Mouse (Mus musculus) forebrain, embryonic 14.5 days (tissue): ENCODE results near the gene Tbc1d5. TPM values are rescaled to one million over a fixed set of nuclear protein-coding genes. Genes with fewer than 3 reads are reported as not detected.
A peak's percentile ranks its signal among the peaks of the same experiment; 100 is the strongest.

Experiments
- ATAC-seq: fragments of 200-750 bp; cut with Nextera tagmentation; 2 replicates; pipeline ENCODE4 v1.8.0; 2017; ENCODE audit warnings: mild to moderate bottlenecking, moderate library complexity
- DNase-seq: peaks from one replicate; pipeline ENCODE4 v3.0.0-alpha.2; 2015; ENCODE audit warnings: low spot score
- H3K27ac ChIP-seq: fragments of 300-500 bp; sonication (generic); 2 replicates; pipeline ENCODE4 v1.5.1; 2014; ENCODE audit warnings: low read depth, mild to moderate bottlenecking, control low read depth, low read length, moderate library complexity
- H3K27me3 ChIP-seq: fragments of 300-500 bp; sonication (generic); replicated peaks from 2 replicates; pipeline ENCODE4 v1.6.1; 2014; ENCODE audit warnings: low read length, control low read depth, mixed read lengths; ENCODE audit not compliant: control insufficient read depth, insufficient read depth
- H3K36me3 ChIP-seq: fragments of 300-500 bp; sonication (generic); 2 replicates; pipeline ENCODE4 v1.6.1; 2014; ENCODE audit warnings: low read length, control low read depth; ENCODE audit not compliant: control insufficient read depth, insufficient read depth
- H3K4me1 ChIP-seq: fragments of 300-500 bp; sonication (generic); 2 replicates; pipeline ENCODE4 v1.6.1; 2014; ENCODE audit warnings: antibody characterized with exemption, low read length, control low read depth; ENCODE audit not compliant: control insufficient read depth, insufficient read depth
- H3K4me2 ChIP-seq: fragments of 300-500 bp; sonication (generic); 2 replicates; pipeline ENCODE4 v1.6.1; 2014; ENCODE audit warnings: mild to moderate bottlenecking, control low read depth, low read length
- H3K4me3 ChIP-seq: fragments of 300-500 bp; sonication (generic); 2 replicates; pipeline ENCODE4 v1.5.1; 2014; ENCODE audit warnings: low read depth, low read length, control low read depth
- H3K9ac ChIP-seq: fragments of 300-500 bp; sonication (generic); 2 replicates; pipeline ENCODE4 v1.6.1; 2014; ENCODE audit warnings: mild to moderate bottlenecking, low read length, control low read depth, moderate library complexity
- H3K9me3 ChIP-seq: fragments of 300-500 bp; sonication (generic); replicated peaks from 2 replicates; pipeline ENCODE4 v1.6.1; 2016; ENCODE audit warnings: low read length, control low read depth, mixed read lengths; ENCODE audit not compliant: control insufficient read depth
- WGBS: fragments of 180-500 bp; shearing (Covaris S2); extraction: QIAGEN DNeasy Blood & Tissue Kit; methylation state at CpG from one replicate; pipeline ENCODE4 v1.1.7; 2014; 5-methylcytosine and 5-hydroxymethylcytosine counted together
- polyA plus RNA-seq: library from polyadenylated mRNA; unstranded; fragments of >200 nt; fragmentation: Nextera tagmentation; extraction: Ambion mirVana; gene quantifications from 2 replicates; pipeline ENCODE4 v1.2.1, GENCODE M21; 2014

Tbc1d5 gene
- polyA plus RNA-seq, 1 experiment from 2014 or later = 4.3 TPM

GRCm38 (mm10) chr17:51159261-51159660, 19.9 kb downstream of the Tbc1d5 start:
- no peak for ATAC-seq
- Histone ChIP-seq H3K4me1 (no peaks in the 10 kb centered on the region), H3K9ac (no peak overlapping the region), H3K9me3 (no peaks in the 10 kb centered on the region), H3K36me3 (no peaks in the 10 kb centered on the region), H3K4me3 (no peak overlapping the region), H3K27me3 (no peaks in the 10 kb centered on the region), H3K27ac (no peak overlapping the region), H3K4me2 (no peak overlapping the region)
- no peak for DNase-seq
- 92% methylated on average over 5 of the region's 5 CpGs for WGBS

- DNase-seq = peak; percentile 4
- H3K27me3 ChIP-seq = no peaks in the 10 kb centered on the region
- no peaks in the 10 kb centered on the region for H3K4me1 ChIP-seq
- H3K9me3 ChIP-seq = no peaks in the 10 kb centered on the region
- H3K36me3 ChIP-seq = no peaks in the 10 kb centered on the region
- WGBS = 14% methylated on average over 3 of the region's 3 CpGs
- H3K9ac ChIP-seq = no peak overlapping the region
- no peak overlapping the region for H3K4me2 ChIP-seq
- ATAC-seq = no peak
- H3K27ac ChIP-seq = no peak overlapping the region
- no peak overlapping the region for H3K4me3 ChIP-seq
Measured at GRCm38 (mm10) chr17:51150999-51151398, 28.2 kb downstream of the Tbc1d5 start.

- H3K27me3 ChIP-seq = no peaks in the 10 kb centered on the region
- H3K4me1 ChIP-seq = no peaks in the 10 kb centered on the region
- 93% methylated on average over 4 of the region's 4 CpGs for WGBS
- ATAC-seq (no peak), DNase-seq (no peak)
- no peak overlapping the region for H3K4me2 ChIP-seq
- H3K36me3 ChIP-seq = no peaks in the 10 kb centered on the region
- no peaks in the 10 kb centered on the region for H3K9me3 ChIP-seq
- H3K27ac ChIP-seq = no peak overlapping the region
- H3K9ac ChIP-seq = no peak overlapping the region
- H3K4me3 ChIP-seq = no peak overlapping the region
Measured at GRCm38 (mm10) chr17:51144983-51145382, 34.2 kb downstream of the Tbc1d5 start.

- Histone ChIP-seq H3K27ac (no peak overlapping the region), H3K9me3 (no peaks in the 10 kb centered on the region), H3K4me3 (no peak overlapping the region), H3K4me1 (no peaks in the 10 kb centered on the region), H3K9ac (no peak overlapping the region), H3K27me3 (no peaks in the 10 kb centered on the region), H3K36me3 (no peaks in the 10 kb centered on the region), H3K4me2 (no peak overlapping the region)
- ATAC-seq (no peak), DNase-seq (no peak)
- WGBS = 73% methylated on average over 4 of the region's 4 CpGs
Measured at GRCm38 (mm10) chr17:51142095-51142494, 37.1 kb downstream of the Tbc1d5 start.

GRCm38 (mm10) chr17:51111194-51111593, 68.0 kb downstream of the Tbc1d5 start:
- ATAC-seq (peak; percentile 62; the same call in 1 of the 2 replicates), DNase-seq (peak; percentile 69)
- Histone ChIP-seq H3K9ac (no peak overlapping the region), H3K4me2 (no peak overlapping the region), H3K4me1 (no peaks in the 10 kb centered on the region), H3K27me3 (no peaks in the 10 kb centered on the region), H3K27ac (no peak overlapping the region), H3K4me3 (no peak overlapping the region), H3K9me3 (no peaks in the 10 kb centered on the region), H3K36me3 (no peaks in the 10 kb centered on the region)
- WGBS = 60% methylated on average over 2 of the region's 2 CpGs

- DNase-seq (no peak), ATAC-seq (no peak)
- no peak overlapping the region for H3K27ac ChIP-seq
- 87% methylated on average over 1 of the region's 1 CpGs for WGBS
- no peak overlapping the region for H3K4me2 ChIP-seq
- no peaks in the 10 kb centered on the region for H3K36me3 ChIP-seq
- H3K4me3 ChIP-seq = no peak overlapping the region
- no peaks in the 10 kb centered on the region for H3K4me1 ChIP-seq
- no peaks in the 10 kb centered on the region for H3K9me3 ChIP-seq
- H3K9ac ChIP-seq = no peak overlapping the region
- H3K27me3 ChIP-seq = no peaks in the 10 kb centered on the region
Measured at GRCm38 (mm10) chr17:51104294-51104693, 74.9 kb downstream of the Tbc1d5 start.

GRCm38 (mm10) chr17:51043869-51044268, 135.3 kb downstream of the Tbc1d5 start:
- Histone ChIP-seq H3K4me1 (no peaks in the 10 kb centered on the region), H3K9me3 (no peaks in the 10 kb centered on the region), H3K36me3 (no peaks in the 10 kb centered on the region), H3K27ac (no peak overlapping the region), H3K4me2 (no peak overlapping the region), H3K27me3 (no peaks in the 10 kb centered on the region), H3K9ac (no peak overlapping the region), H3K4me3 (no peak overlapping the region)
- no peak for ATAC-seq
- no peak for DNase-seq
- 77% methylated on average over 1 of the region's 1 CpGs for WGBS

GRCm38 (mm10) chr17:51040861-51041260, 138.3 kb downstream of the Tbc1d5 start:
- WGBS = 77% methylated on average over 1 of the region's 1 CpGs
- Histone ChIP-seq H3K4me3 (no peak overlapping the region), H3K27me3 (no peaks in the 10 kb centered on the region), H3K9ac (no peak overlapping the region), H3K36me3 (no peaks in the 10 kb centered on the region), H3K27ac (no peak overlapping the region), H3K9me3 (no peaks in the 10 kb centered on the region), H3K4me1 (no peaks in the 10 kb centered on the region), H3K4me2 (no peak overlapping the region)
- ATAC-seq (no peak), DNase-seq (no peak)

- no peak overlapping the region for H3K4me2 ChIP-seq
- no peaks in the 10 kb centered on the region for H3K36me3 ChIP-seq
- H3K9ac ChIP-seq = no peak overlapping the region
- H3K9me3 ChIP-seq = no peaks in the 10 kb centered on the region
- ATAC-seq (peak; percentile 79), DNase-seq (peak; percentile 58)
- 47% methylated on average over 5 of the region's 5 CpGs for WGBS
- no peaks in the 10 kb centered on the region for H3K27me3 ChIP-seq
- no peak overlapping the region for H3K4me3 ChIP-seq
- H3K27ac ChIP-seq = no peak overlapping the region
- H3K4me1 ChIP-seq = no peaks in the 10 kb centered on the region
Measured at GRCm38 (mm10) chr17:51023227-51023626, 155.9 kb downstream of the Tbc1d5 start.
